Mouse (Mus musculus): Measurements from ENCODE around the gene Fam84b.

DNA sequence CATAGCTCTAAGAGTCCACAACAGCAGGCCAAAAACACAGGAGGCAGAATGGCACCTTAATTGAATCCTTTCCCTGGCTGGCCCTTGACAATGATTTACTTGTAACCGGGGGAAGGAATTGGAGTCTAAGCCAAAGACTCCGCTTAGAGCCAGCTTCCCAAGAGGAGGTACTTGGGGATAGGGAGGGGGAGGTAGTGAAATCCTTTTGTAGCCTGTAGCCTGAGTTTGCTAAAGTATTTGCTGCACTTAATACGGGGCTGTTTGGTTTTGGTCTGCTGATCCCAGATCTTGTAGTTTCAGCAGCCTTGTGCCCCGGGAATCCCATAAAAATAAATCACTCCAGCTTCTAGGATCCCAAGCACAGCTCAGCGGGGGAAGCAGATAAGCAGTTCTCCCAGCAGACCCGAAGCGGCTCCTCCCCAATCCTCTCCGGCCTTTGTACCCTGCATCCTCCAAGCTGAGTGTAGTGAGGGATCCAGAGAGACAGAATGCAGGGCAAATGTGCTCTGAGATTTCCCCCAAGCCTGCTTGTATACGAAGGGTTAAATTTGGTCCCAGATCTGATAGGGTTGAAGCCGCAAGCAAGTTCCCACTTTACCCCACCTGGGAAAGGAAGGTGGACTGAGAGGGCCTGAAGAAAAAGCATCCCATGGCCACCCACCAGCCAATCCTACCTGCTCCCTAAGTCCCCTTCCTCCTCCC is 31.3 kb downstream of the Fam84b start:
- TF ChIP-seq CTCF (IDR thresholded peaks at IDR 0.05; ENCODE audit: extremely low read depth, insufficient read depth, low read length) (no peak), POLR2A (IDR thresholded peaks at IDR 0.05; ENCODE audit: extremely low read depth, insufficient read depth, low read length) (no peak)
